Mouse (Mus musculus) hindbrain, embryonic 11.5 days (tissue): ENCODE measurements around the gene Sh3bgrl. TPM values are rescaled to one million over a fixed set of nuclear protein-coding genes. Genes with fewer than 3 reads are reported as not detected.

ENCODE experiments used
- ATAC-seq: fragments of 200-750 bp; cut with Nextera tagmentation; 2 replicates; pipeline ENCODE4 v1.8.0; 2017; ENCODE audit warnings: mild to moderate bottlenecking, moderate TSS enrichment, moderate library complexity; ENCODE audit not compliant: low FRiP score
- DNase-seq: peaks from one replicate; pipeline ENCODE4 v3.0.0-alpha.2; 2015; ENCODE audit warnings: low spot score
- H3K27ac ChIP-seq: fragments of 300-500 bp; sonication (generic); 2 replicates; pipeline ENCODE4 v1.5.1; 2014; ENCODE audit warnings: mild to moderate bottlenecking, low read depth, low read length
- H3K27me3 ChIP-seq: fragments of 300-500 bp; sonication (generic); 2 replicates; pipeline ENCODE4 v1.6.1; 2014; ENCODE audit warnings: mild to moderate bottlenecking, low read length, moderate library complexity, mixed read lengths; ENCODE audit not compliant: control insufficient read depth, insufficient read depth
- H3K36me3 ChIP-seq: fragments of 300-500 bp; sonication (generic); 2 replicates; pipeline ENCODE4 v1.6.1; 2014; ENCODE audit warnings: mild to moderate bottlenecking, low read length, moderate library complexity, mixed read lengths; ENCODE audit not compliant: control insufficient read depth, insufficient read depth
- H3K4me1 ChIP-seq: fragments of 300-500 bp; sonication (generic); replicated peaks from 2 replicates; pipeline ENCODE4 v1.6.1; 2014; ENCODE audit warnings: low read length, mixed read lengths; ENCODE audit not compliant: control insufficient read depth, insufficient read depth
- H3K4me2 ChIP-seq: fragments of 300-500 bp; sonication (generic); replicated peaks from 2 replicates; pipeline ENCODE4 v1.6.1; 2014; ENCODE audit warnings: mild to moderate bottlenecking, low read depth, low read length
- H3K4me3 ChIP-seq: fragments of 300-500 bp; sonication (generic); 2 replicates; pipeline ENCODE4 v1.5.1; 2014; ENCODE audit warnings: low read depth, low read length
- H3K9ac ChIP-seq: fragments of 300-500 bp; sonication (generic); 2 replicates; pipeline ENCODE4 v1.6.1; 2014; ENCODE audit warnings: low read depth, low read length
- H3K9me3 ChIP-seq: fragments of 300-500 bp; sonication (generic); 2 replicates; pipeline ENCODE4 v1.6.1; 2016; ENCODE audit warnings: low read length; ENCODE audit not compliant: control insufficient read depth
- WGBS: fragments of 180-500 bp; shearing (Covaris S2); extraction: QIAGEN DNeasy Blood & Tissue Kit; methylation state at CpG from one replicate; pipeline ENCODE4 v1.1.7; 2014; 5-methylcytosine and 5-hydroxymethylcytosine counted together
- polyA plus RNA-seq: library from polyadenylated mRNA; unstranded; fragments of >200 nt; fragmentation: Nextera tagmentation; extraction: Ambion mirVana; gene quantifications from 2 replicates; pipeline ENCODE4 v1.2.1, GENCODE M21; 2014

Sh3bgrl gene
- polyA plus RNA-seq, 1 experiment from 2014 or later, result 210 TPM

- Histone ChIP-seq H3K27ac (no peak overlapping the region), H3K4me1 (no peaks in the 10 kb centered on the region), H3K27me3 (no peaks in the 10 kb centered on the region), H3K9ac (no peak overlapping the region), H3K4me3 (no peak overlapping the region), H3K36me3 (no peaks in the 10 kb centered on the region), H3K4me2 (no peak overlapping the region), H3K9me3 (no peaks in the 10 kb centered on the region)
- DNase-seq (no peak), ATAC-seq (no peak)
- WGBS, result 91% methylated on average over 4 of the region's 4 CpGs
These were observed 89.7 kb downstream of the Sh3bgrl start for GRCm38 (mm10) chrX:109184706-109185478.

DNA sequence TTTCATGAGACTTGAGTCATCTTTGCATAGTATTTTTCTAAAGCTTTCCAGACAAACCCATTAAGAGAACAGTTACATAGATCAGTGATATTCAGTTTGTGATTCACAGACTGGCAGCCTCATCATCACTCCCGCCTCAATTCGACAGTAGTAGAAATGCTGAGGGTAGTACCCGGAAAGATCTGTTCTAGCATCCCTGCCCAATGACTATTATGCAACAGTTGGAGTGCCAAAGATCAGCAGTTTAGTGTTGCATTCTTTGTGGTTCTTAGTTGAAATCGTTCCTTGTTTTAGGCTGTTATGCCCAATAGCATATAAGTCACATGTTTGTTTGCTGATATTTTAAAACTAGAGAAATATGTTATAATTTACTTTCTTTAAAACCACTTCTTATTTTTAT is 94.4 kb downstream of the Sh3bgrl start:
- H3K9me3 ChIP-seq, result no peaks in the 10 kb centered on the region
- no peak overlapping the region for H3K27ac ChIP-seq
- WGBS, result 93% methylated on average over 4 of the region's 4 CpGs
- no peak for ATAC-seq
- no peaks in the 10 kb centered on the region for H3K27me3 ChIP-seq
- no peak for DNase-seq
- no peak overlapping the region for H3K4me2 ChIP-seq
- no peak overlapping the region for H3K4me3 ChIP-seq
- no peak overlapping the region for H3K9ac ChIP-seq
- H3K4me1 ChIP-seq, result no peaks in the 10 kb centered on the region
- H3K36me3 ChIP-seq, result no peaks in the 10 kb centered on the region

DNA sequence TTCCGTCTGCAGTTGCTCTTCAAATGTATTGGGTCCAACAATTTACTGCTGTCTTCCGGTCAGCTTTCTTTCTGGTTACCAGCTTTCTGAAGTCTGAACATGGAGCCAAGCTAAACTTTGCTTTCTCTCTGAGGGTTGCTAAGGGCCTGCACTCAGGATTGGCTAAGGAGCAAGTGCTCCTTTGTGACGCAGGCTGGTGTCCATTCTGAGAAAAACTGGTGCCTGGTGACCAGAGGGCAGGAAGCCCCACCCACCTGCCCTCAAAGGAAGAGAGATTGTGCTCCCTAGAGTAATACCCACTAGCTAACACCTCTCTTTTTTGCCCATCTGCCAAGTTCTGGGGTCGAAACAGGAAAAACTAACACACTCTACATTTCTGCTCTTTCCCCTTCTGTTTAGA is 95.8 kb downstream of the Sh3bgrl start:
- H3K4me2 ChIP-seq, result no peak overlapping the region
- WGBS, result 62% methylated on average over 4 of the region's 4 CpGs
- no peak overlapping the region for H3K27ac ChIP-seq
- H3K36me3 ChIP-seq, result no peaks in the 10 kb centered on the region
- no peak overlapping the region for H3K9ac ChIP-seq
- H3K4me1 ChIP-seq, result no peaks in the 10 kb centered on the region
- DNase-seq (no peak), ATAC-seq (no peak)
- no peak overlapping the region for H3K4me3 ChIP-seq
- H3K27me3 ChIP-seq, result no peaks in the 10 kb centered on the region
- no peaks in the 10 kb centered on the region for H3K9me3 ChIP-seq

GRCm38 (mm10) chrX:109191436-109191835 is 96.3 kb downstream of the Sh3bgrl start:
- H3K27me3 ChIP-seq, result no peaks in the 10 kb centered on the region
- H3K4me2 ChIP-seq, result no peak overlapping the region
- no peak for DNase-seq
- H3K36me3 ChIP-seq, result no peaks in the 10 kb centered on the region
- H3K27ac ChIP-seq, result no peak overlapping the region
- no peaks in the 10 kb centered on the region for H3K9me3 ChIP-seq
- no peak for ATAC-seq
- H3K9ac ChIP-seq, result no peak overlapping the region
- H3K4me3 ChIP-seq, result no peak overlapping the region
- H3K4me1 ChIP-seq, result no peaks in the 10 kb centered on the region
- 50% methylated on average over 4 of the region's 4 CpGs for WGBS

GRCm38 (mm10) chrX:109196468-109196867 is 101.3 kb downstream of the Sh3bgrl start, which contains the start of gene Gm6377:
Gene Gm6377, plus strand, starts transcription at chrX:109196756.
- 75% methylated on average over 4 of the region's 4 CpGs for WGBS
- DNase-seq, result no peak
- no peak for ATAC-seq

DNA sequence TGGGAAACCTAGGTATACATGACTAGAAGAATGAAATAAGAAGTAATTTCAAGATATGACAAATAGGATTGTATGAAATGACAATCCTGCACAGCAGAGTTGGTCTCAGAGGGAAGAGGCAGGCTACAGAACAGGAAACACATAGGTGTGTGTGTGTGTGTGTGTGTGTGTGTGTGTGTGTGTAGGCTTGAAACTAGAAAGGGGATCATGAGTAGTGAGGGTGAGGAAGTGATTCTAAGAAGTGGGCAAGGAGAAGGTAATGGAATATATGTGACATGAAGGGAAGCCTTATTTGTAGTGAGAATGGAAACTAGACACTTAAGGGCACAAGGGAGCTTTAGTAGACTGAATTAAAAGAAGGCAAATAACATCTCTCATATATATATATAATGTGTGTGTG is 112.7 kb downstream of the Sh3bgrl start:
- Histone ChIP-seq H3K36me3 (no peaks in the 10 kb centered on the region), H3K4me1 (no peaks in the 10 kb centered on the region), H3K9ac (no peak overlapping the region), H3K4me2 (no peak overlapping the region), H3K4me3 (no peak overlapping the region), H3K27me3 (no peaks in the 10 kb centered on the region), H3K27ac (no peak overlapping the region), H3K9me3 (no peaks in the 10 kb centered on the region)
- ATAC-seq (no peak), DNase-seq (no peak)

More at GRCm38 (mm10) chrX:109196468-109196867, 101.3 kb downstream of the Sh3bgrl start, which contains the start of gene Gm6377:
- Histone ChIP-seq H3K27ac (no peak within 1 kb of the TSS), H3K4me1 (no peaks in the 10 kb centered on the region), H3K4me3 (no peak within 1 kb of the TSS), H3K9ac (no peak within 1 kb of the TSS), H3K4me2 (no peak within 1 kb of the TSS), H3K9me3 (no peaks in the 10 kb centered on the region), H3K27me3 (no peaks in the 10 kb centered on the region), H3K36me3 (no peaks in the 10 kb centered on the region)

DNA sequence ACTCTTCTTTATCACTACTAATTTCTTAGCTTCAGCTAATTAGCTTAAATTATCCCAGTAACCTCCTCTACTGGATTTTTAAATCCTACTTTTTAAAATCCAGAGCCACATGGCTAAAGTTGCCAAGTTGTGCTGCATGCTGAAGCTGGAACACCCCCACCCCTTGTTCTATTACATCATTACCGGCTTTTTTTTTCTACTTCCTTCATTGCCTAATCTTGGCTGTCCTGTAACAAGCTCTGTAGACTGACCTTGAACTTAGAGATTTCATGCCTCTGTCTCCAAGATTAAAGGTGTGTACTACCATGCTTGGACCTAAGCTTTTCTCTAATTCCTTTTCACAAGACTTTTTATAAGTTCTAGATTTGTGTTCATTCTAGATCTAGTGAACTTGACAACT is 133.6 kb downstream of the Sh3bgrl start:
- no peak overlapping the region for H3K27ac ChIP-seq
- no peak overlapping the region for H3K4me2 ChIP-seq
- DNase-seq (no peak), ATAC-seq (no peak)
- no peak overlapping the region for H3K4me3 ChIP-seq
- no peaks in the 10 kb centered on the region for H3K36me3 ChIP-seq
- H3K4me1 ChIP-seq, result no peaks in the 10 kb centered on the region
- no peak overlapping the region for H3K9ac ChIP-seq
- 88% methylated on average over 1 of the region's 1 CpGs for WGBS
- no peaks in the 10 kb centered on the region for H3K9me3 ChIP-seq
- no peaks in the 10 kb centered on the region for H3K27me3 ChIP-seq

- DNase-seq, result no peak
- Histone ChIP-seq H3K4me3 (no peak overlapping the region), H3K4me1 (no peaks in the 10 kb centered on the region), H3K4me2 (no peak overlapping the region), H3K27me3 (no peaks in the 10 kb centered on the region), H3K9ac (no peak overlapping the region), H3K9me3 (no peaks in the 10 kb centered on the region), H3K27ac (no peak overlapping the region), H3K36me3 (no peaks in the 10 kb centered on the region)
- no peak for ATAC-seq
- WGBS, result 76% methylated on average over 3 of the region's 3 CpGs
These were observed 140.3 kb downstream of the Sh3bgrl start for GRCm38 (mm10) chrX:109235383-109236036.

- Histone ChIP-seq H3K9me3 (no peaks in the 10 kb centered on the region), H3K27ac (no peak overlapping the region), H3K4me2 (no peak overlapping the region), H3K9ac (no peak overlapping the region), H3K27me3 (no peaks in the 10 kb centered on the region), H3K4me1 (no peaks in the 10 kb centered on the region), H3K4me3 (no peak overlapping the region), H3K36me3 (no peaks in the 10 kb centered on the region)
- DNase-seq, result peak; percentile 5
- ATAC-seq, result no peak
These were observed 143.0 kb downstream of the Sh3bgrl start for GRCm38 (mm10) chrX:109238163-109238562.
